Mouse (Mus musculus): Measurements from ENCODE around the gene Cacnb4. TPM values are rescaled to one million over a fixed set of nuclear protein-coding genes. Genes with fewer than 3 reads are reported as not detected.

Gene Cacnb4
- polyA plus RNA-seq, 1 experiment from 2014 or later, result 0.52 TPM

DNA sequence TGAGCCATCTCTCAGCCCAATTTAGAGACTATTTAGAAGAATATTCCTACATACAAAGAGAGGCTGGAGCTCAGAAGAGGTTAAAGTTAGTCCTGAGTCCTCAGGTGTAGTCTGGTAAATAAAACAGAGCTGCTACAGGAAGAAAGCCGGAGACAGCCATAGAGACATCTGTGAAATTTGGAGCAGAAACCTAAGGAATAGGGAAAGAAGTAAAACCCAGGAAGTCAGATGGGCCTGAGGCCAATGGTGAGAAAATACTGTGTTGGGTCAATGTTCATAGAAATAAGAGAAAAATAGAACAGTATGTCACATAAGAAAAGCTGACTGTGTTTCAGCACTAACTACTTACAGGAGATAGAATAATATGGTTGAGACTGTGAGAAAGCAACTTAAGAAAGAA is 155.6 kb downstream of the Cacnb4 start:
- no peaks in the 10 kb centered on the region for H3K9me3 ChIP-seq
- no peak overlapping the region for H3K4me3 ChIP-seq
- no peak for DNase-seq (ENCODE audit: low spot score)
- 90% methylated on average over 1 of the region's 1 CpGs for WGBS
- no peak overlapping the region for H3K27ac ChIP-seq (replicated peaks)
- no peaks in the 10 kb centered on the region for H3K36me3 ChIP-seq (replicated peaks)
- H3K27me3 ChIP-seq (replicated peaks; ENCODE audit: low read depth, poor library complexity, severe bottlenecking), result no peaks in the 10 kb centered on the region
- H3K4me1 ChIP-seq, result peaks cover 4% of the 10 kb centered on the region; the same call in 1 of the 2 replicates

DNA sequence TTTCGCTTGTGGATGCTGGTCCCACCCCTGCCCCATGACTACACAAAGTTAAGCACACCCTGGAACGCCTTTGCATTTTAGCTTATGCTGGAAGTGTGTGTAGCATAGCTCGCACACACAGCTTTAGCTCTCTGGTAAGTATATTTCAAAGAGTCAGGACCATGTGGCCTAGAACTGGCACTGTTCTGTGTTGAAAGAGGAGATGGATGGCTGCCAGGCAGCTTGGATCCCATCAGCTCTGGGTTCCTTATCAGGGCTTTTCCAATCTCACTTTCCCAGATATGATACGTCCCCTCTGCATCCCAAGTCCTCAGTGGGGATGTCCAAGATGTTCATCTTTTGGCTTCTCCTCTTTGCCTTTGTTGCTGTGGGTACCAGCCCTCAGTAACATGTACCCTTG is 157.9 kb downstream of the Cacnb4 start:
- WGBS, result 89% methylated on average over 4 of the region's 4 CpGs
- Histone ChIP-seq H3K36me3 (replicated peaks) (no peaks in the 10 kb centered on the region), H3K27ac (replicated peaks) (no peak overlapping the region), H3K4me3 (no peak overlapping the region), H3K27me3 (replicated peaks; ENCODE audit: low read depth, poor library complexity, severe bottlenecking) (peaks cover 1% of the 10 kb centered on the region; the same call in 1 of the 2 replicates), H3K4me1 (peaks cover 4% of the 10 kb centered on the region; the same call in 1 of the 2 replicates), H3K9me3 (no peaks in the 10 kb centered on the region)
- no peak for DNase-seq (ENCODE audit: low spot score)

DNA sequence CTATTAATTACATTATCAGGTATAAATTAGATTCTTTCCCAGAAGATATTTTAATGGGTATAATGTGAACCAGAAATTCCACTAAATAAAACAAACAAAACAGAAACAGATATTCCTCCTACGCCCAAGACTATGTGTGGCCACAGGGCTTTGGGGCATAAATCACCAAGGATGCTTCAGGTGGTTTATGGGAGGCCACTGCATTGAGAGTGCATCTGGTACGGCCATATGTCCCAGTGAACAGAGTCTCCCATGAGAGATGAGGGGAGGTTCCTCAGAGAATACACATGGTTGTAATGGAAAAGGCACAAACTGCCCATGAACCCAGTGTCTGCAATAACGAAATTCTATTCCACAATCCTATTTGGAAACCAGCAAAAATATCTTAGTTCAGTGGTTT is 160.1 kb downstream of the Cacnb4 start:
- Histone ChIP-seq H3K36me3 (replicated peaks) (no peaks in the 10 kb centered on the region), H3K9me3 (no peaks in the 10 kb centered on the region), H3K4me3 (no peak overlapping the region), H3K27ac (replicated peaks) (no peak overlapping the region), H3K4me1 (peaks cover 11% of the 10 kb centered on the region), H3K27me3 (replicated peaks; ENCODE audit: low read depth, poor library complexity, severe bottlenecking) (peaks cover 12% of the 10 kb centered on the region)
- DNase-seq (ENCODE audit: low spot score), result no peak
- WGBS, result 76% methylated on average over 3 of the region's 3 CpGs

DNA sequence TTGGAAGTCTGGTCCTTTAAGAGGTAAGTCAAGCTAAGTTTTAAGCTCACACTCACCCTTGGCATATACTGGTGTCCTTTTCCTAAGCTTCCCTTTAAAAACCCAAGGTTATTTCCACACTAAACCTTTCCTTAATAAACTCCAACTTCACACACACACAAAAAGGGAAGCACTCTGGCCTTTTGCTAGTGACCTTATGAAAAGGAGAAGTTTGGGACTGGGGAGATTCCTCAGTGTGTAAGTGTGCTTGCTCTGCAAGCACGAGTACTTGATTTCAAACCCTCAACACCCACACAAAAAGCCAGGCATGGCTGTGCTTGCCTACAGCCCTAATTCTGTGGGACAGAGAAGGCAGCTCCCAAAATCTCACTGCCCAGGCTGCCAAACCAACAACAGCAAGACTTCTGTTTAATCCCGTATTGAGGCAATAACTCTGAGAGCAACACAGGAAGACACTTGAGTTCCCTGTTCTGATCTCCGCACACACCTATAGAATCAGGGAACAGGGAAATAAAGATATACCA is 163.7 kb downstream of the Cacnb4 start:
- Histone ChIP-seq H3K36me3 (replicated peaks) (no peaks in the 10 kb centered on the region), H3K27me3 (replicated peaks; ENCODE audit: low read depth, poor library complexity, severe bottlenecking) (peaks cover 22% of the 10 kb centered on the region), H3K4me3 (no peak overlapping the region), H3K27ac (replicated peaks) (no peak overlapping the region), H3K4me1 (peaks cover 12% of the 10 kb centered on the region), H3K9me3 (no peaks in the 10 kb centered on the region)
- WGBS, result 69% methylated on average over 3 of the region's 3 CpGs
- no peak for DNase-seq (ENCODE audit: low spot score)

DNA sequence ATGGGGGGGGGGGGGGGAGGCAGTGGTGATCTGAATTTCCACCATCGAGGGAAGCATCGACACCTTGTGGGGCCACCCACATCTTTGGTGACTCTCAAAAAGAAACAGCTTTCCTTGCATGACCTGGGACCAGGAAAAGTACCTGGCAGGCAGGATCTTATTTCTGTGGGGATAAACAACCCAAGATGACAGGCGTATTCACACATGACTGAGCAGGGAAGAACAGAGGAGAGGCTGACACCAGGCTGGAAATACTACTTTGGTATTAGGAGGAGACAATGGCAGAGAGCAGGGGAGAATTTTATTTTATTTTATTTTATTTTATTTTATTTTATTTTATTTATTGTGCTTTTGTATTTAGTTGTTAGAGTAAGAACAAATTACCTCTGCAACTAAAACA is 164.4 kb downstream of the Cacnb4 start:
- 50% methylated on average over 3 of the region's 3 CpGs for WGBS

DNA sequence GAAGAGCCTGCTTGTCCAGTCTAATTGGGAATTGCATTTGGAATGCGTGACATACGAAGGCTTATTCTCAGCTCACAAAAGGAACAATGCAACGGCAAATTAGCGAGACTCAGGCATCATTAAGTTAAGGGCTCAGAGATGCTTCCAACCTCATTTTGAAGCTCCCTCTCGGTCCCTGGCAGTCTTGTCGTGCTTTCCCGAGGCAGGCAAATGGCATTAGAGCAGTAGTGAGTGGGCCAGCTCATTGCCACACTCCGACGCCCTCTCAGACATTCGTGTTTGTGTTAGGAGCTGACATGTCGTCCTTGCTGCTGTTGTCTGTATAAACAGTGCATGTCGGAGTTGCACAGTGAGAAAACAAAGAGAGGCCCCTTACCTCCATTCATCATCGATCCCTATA is 164.8 kb downstream of the Cacnb4 start:
- Histone ChIP-seq H3K4me1 (peaks cover 12% of the 10 kb centered on the region), H3K9me3 (no peaks in the 10 kb centered on the region), H3K27me3 (replicated peaks; ENCODE audit: low read depth, poor library complexity, severe bottlenecking) (peaks cover 22% of the 10 kb centered on the region), H3K4me3 (peak overlapping the region; percentile 20; the same call in 1 of the 2 replicates), H3K27ac (replicated peaks) (no peak overlapping the region), H3K36me3 (replicated peaks) (no peaks in the 10 kb centered on the region)
- WGBS, result 28% methylated on average over 13 of the region's 13 CpGs
- no peak for DNase-seq (ENCODE audit: low spot score)

More for the DNA sequence above, 164.4 kb downstream of the Cacnb4 start:
- Histone ChIP-seq H3K27ac (replicated peaks) (no peak overlapping the region), H3K4me1 (peaks cover 12% of the 10 kb centered on the region), H3K36me3 (replicated peaks) (no peaks in the 10 kb centered on the region), H3K4me3 (peak overlapping the region; percentile 20; the same call in 1 of the 2 replicates), H3K9me3 (no peaks in the 10 kb centered on the region), H3K27me3 (replicated peaks; ENCODE audit: low read depth, poor library complexity, severe bottlenecking) (peaks cover 22% of the 10 kb centered on the region)
- no peak for DNase-seq (ENCODE audit: low spot score)

DNA sequence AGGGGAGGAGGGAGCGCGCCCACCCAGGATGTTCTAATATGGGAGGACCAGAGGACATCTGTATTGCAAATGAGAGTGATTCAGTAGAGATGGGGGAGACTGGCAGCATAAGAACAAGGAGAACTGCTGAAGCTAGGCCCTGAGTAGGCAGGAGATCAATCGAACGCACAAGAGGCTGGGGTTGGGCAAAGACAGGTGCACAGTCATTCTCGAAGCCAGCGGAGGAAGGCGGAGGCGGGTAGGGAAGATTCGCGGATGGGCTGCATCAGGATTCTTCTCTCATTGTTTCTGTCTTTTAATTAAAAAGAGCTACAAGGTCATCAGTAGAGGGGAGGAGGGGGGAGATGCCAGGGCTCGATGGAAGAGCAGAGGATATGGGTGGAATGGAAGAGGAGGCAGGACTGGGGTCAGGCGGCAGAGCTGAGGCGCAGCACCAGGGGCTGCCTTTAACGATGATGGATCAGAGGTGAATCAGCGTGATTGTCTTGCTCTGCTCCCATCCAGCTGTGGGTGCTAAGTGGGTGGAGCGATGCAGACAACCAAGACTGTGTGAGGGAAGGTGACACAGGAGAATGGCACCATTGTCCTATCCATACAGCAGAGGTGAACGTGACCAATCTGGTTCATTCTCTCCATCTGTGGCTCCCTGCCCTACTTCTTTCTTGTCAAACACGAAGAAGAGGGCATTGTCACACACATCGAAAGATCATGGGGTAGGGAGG is 166.7 kb downstream of the Cacnb4 start:
- Histone ChIP-seq H3K9me3 (no peaks in the 10 kb centered on the region), H3K4me3 (no peak overlapping the region), H3K4me1 (peaks cover 9% of the 10 kb centered on the region), H3K27me3 (replicated peaks; ENCODE audit: low read depth, poor library complexity, severe bottlenecking) (peaks cover 22% of the 10 kb centered on the region), H3K36me3 (replicated peaks) (no peaks in the 10 kb centered on the region), H3K27ac (replicated peaks) (no peak overlapping the region)
- WGBS, result 70% methylated on average over 19 of the region's 19 CpGs
- DNase-seq (ENCODE audit: low spot score), result no peak

DNA sequence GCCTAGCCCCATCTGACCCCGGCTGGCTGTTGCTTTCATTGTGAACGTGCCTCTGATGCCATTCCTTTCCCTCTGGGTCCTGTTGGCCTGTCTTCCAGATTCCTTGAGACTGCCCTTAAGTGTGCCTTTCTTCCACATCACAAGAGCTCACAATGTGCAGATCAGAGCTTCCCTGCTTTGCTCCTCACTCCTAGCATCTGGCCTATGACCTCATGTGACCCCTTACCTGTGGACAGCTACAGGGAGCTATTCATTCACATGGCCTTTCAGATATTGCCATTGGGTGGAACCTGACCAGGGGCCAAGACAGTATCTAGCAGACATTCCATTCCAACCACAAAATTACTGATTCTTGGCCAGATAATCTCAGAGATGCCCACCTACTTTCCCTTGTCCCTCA is 171.5 kb downstream of the Cacnb4 start:
- Histone ChIP-seq H3K4me3 (no peak overlapping the region), H3K4me1 (no peaks in the 10 kb centered on the region), H3K27me3 (replicated peaks; ENCODE audit: low read depth, poor library complexity, severe bottlenecking) (0 out of 2 replicates have a peak, but pooled peaks cover 6% of the 10 kb centered on the region), H3K36me3 (replicated peaks) (no peaks in the 10 kb centered on the region), H3K9me3 (no peaks in the 10 kb centered on the region), H3K27ac (replicated peaks) (no peak overlapping the region)
- 65% methylated on average over 2 of the region's 2 CpGs for WGBS
- DNase-seq (ENCODE audit: low spot score), result no peak

DNA sequence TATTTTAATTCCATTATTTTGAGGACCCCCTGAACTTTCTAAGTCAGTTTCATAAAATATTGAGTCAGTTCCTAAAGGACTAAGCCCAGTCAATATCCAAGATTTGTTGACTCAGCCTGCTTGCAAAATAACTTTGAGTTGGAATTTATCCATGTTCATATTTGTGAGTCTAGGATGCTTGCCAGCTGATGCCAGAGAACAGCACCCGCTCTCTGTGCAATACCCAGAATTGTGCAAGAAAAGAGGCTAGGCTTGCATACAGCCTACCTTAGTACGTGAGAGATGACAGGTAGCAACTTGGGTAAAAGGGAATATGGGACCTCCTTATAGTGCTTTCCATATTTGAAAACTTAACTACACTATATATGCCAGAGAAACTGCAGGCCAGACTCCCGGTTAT is 171.9 kb downstream of the Cacnb4 start:
- H3K4me1 ChIP-seq, result no peaks in the 10 kb centered on the region
- no peak overlapping the region for H3K27ac ChIP-seq (replicated peaks)
- H3K9me3 ChIP-seq, result no peaks in the 10 kb centered on the region
- no peak overlapping the region for H3K4me3 ChIP-seq
- 0 out of 2 replicates have a peak, but pooled peaks cover 2% of the 10 kb centered on the region for H3K27me3 ChIP-seq (replicated peaks; ENCODE audit: low read depth, poor library complexity, severe bottlenecking)
- DNase-seq (ENCODE audit: low spot score), result no peak
- WGBS, result 81% methylated on average over 3 of the region's 3 CpGs
- no peaks in the 10 kb centered on the region for H3K36me3 ChIP-seq (replicated peaks)

DNA sequence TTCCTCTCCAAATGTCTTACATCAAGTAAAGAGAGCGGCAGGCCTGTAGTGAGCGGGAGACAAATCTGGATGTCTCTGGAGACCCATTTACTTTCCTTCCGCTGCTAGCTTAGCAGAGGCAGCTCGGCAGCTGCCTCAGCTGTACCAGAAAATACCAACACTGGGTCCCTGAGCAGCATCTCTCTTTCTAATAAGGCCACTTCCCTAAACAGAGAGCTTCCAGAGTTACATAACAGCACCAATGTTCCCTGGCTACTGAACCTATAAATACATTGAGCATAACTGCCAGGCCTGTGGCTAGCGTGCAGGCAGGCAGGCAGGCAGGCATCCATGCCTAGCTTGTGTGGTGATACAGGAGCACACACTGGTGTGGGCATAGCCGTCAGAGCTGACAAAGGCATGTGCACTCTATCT is 176.8 kb downstream of the Cacnb4 start:
- Histone ChIP-seq H3K36me3 (replicated peaks) (no peaks in the 10 kb centered on the region), H3K4me1 (no peaks in the 10 kb centered on the region), H3K27ac (replicated peaks) (no peak overlapping the region), H3K27me3 (replicated peaks; ENCODE audit: low read depth, poor library complexity, severe bottlenecking) (no peaks in the 10 kb centered on the region), H3K4me3 (no peak overlapping the region), H3K9me3 (no peaks in the 10 kb centered on the region)
- WGBS, result 85% methylated on average over 6 of the region's 6 CpGs
- no peak for DNase-seq (ENCODE audit: low spot score)

DNA sequence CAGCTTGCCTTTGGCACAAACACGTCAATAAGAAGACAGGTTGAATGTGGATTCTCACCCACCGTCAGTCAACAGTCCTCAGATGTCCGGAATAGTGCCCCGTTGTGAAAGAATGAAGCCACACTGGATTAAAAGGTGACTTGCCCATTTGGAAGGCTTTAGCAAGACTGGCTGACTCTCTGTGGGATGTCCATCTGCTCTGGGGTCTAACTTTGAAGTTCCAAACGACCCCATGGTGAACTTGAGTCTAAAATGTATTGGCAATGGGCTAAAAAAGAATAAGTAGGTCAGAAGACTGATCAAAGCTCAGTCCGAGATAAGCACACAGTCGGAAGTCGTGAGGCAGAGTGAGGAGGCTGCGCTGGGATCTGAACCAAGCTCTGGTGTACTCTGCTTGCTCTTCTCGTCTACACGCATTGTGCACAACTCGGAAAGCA is 177.5 kb downstream of the Cacnb4 start:
- no peaks in the 10 kb centered on the region for H3K4me1 ChIP-seq
- no peaks in the 10 kb centered on the region for H3K27me3 ChIP-seq (replicated peaks; ENCODE audit: low read depth, poor library complexity, severe bottlenecking)
- WGBS, result 76% methylated on average over 12 of the region's 12 CpGs
- no peak for DNase-seq (ENCODE audit: low spot score)
- H3K36me3 ChIP-seq (replicated peaks), result no peaks in the 10 kb centered on the region
- H3K27ac ChIP-seq (replicated peaks), result no peak overlapping the region
- H3K4me3 ChIP-seq, result no peak overlapping the region
- no peaks in the 10 kb centered on the region for H3K9me3 ChIP-seq

DNA sequence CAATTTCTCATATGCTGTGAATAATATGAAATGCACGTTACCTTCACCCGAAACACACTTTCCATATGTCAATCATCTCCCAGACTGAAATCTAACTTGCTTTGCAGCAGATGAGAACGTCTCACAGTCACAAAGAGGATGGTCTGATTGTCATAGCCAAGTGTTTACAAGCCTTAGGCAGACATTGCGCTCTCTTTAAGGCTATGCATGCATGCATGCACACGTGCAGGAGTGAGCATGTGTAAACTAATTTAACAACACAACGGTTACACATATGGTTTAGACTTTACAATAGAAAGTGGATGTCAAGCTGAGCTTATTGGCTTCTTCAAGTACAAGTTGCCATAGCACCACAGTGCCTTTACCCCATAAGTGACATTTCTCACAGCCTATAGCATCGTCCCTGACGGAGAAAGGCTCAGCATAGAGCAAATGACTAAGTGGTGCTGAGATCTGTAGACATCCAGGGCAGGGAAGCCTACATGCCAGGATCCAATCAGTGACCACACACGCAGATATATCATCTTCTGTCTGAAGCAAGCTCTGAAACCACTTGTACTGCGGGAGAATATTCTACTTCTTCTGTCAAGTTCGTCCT is 181.4 kb downstream of the Cacnb4 start:
- Histone ChIP-seq H3K27me3 (replicated peaks; ENCODE audit: low read depth, poor library complexity, severe bottlenecking) (no peaks in the 10 kb centered on the region; the same call in 1 of the 2 replicates), H3K27ac (replicated peaks) (no peak overlapping the region), H3K4me1 (peaks cover 1% of the 10 kb centered on the region; the same call in 1 of the 2 replicates), H3K4me3 (no peak overlapping the region), H3K36me3 (replicated peaks) (no peaks in the 10 kb centered on the region), H3K9me3 (no peaks in the 10 kb centered on the region)
- 89% methylated on average over 11 of the region's 11 CpGs for WGBS
- no peak for DNase-seq (ENCODE audit: low spot score)

DNA sequence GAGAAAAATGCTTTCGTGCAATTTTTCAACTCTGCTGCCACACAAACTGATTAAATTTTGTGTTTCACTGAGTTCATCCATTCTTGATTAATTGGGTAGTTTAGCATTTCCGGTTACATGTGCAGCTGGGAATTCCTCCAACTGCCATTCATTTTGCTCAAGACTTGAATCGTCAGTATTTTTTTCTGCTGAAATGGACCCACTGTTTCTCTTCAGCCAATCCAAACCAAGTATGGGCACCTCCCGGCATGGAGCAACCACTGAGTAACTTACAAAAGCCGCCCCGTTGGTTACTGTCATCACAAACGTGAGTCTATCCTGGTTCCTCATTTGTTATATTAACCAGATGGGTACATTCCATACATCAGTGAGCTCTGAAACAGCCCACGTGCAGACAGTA is 182.4 kb downstream of the Cacnb4 start:
- no peak for DNase-seq (ENCODE audit: low spot score)
- Histone ChIP-seq H3K9me3 (no peaks in the 10 kb centered on the region), H3K4me3 (no peak overlapping the region), H3K27ac (replicated peaks) (no peak overlapping the region), H3K4me1 (peaks cover 7% of the 10 kb centered on the region; the same call in 1 of the 2 replicates), H3K27me3 (replicated peaks; ENCODE audit: low read depth, poor library complexity, severe bottlenecking) (no peaks in the 10 kb centered on the region; the same call in 1 of the 2 replicates), H3K36me3 (replicated peaks) (no peaks in the 10 kb centered on the region)
- WGBS, result 83% methylated on average over 8 of the region's 8 CpGs

All from embryonic facial prominence, embryonic 10.5 days (tissue).